Comparison of ENCODE assay signal across 9 mouse cellular contexts in genomic region chr16:22302606-22303005, GRCm38 (mm10). TPM values are rescaled to one million over a fixed set of nuclear protein-coding genes. Genes with fewer than 3 reads are reported as not detected.
DNase-seq lines count a peak whose midpoint lies in the region; ATAC-seq and TF ChIP-seq lines count a peak whose summit lies in the region.
"Had no signal": no experiment of that assay in that cellular context is flagged by ENCODE, and none has a peak within 500 bp of the region (broad histone marks: within the 10 kb centered on the region; RNA-seq: fewer than 3 reads in every experiment).

No protein-coding gene starts in this region.

- no peak for TF ChIP-seq POLR2A in small intestine, adult 2 months (IDR thresholded peaks at IDR 0.05; ENCODE audit: low read depth, low read length)

- H3K4me1 ChIP-seq in forebrain, embryonic 12.5 days, result no peaks in the 10 kb centered on the region
- H3K4me1 ChIP-seq in small intestine, adult 2 months (ENCODE audit: control insufficient read depth, insufficient read depth, insufficient read length, low read length), result no peaks in the 10 kb centered on the region
- H3K4me1 ChIP-seq: lung, embryonic 15.5 days had no signal

- H3K4me3 ChIP-seq in forebrain, embryonic 12.5 days (replicated peaks), result no peak overlapping the region
- no peak overlapping the region for H3K4me3 ChIP-seq in small intestine, adult 2 months (ENCODE audit: low read depth, low read length)
- H3K4me3 ChIP-seq: lung, embryonic 15.5 days had no signal

- TF ChIP-seq CTCF in Patski (IDR thresholded peaks at IDR 0.05), result peak; percentile 84
- peak; percentile 88; the same call in 1 of the 2 replicates for TF ChIP-seq CTCF in small intestine, adult 2 months (IDR thresholded peaks at IDR 0.05; ENCODE audit: extremely low read depth, insufficient read length, insufficient replicate concordance, low read depth, low read length)

- no peak overlapping the region for H3K4me2 ChIP-seq in forebrain, embryonic 12.5 days
- H3K4me2 ChIP-seq: lung, embryonic 15.5 days had no signal

- in situ Hi-C loops in Patski (cut with MboI; ENCODE audit: low pct_unique_long_range_greater_than_20kb), result no loop called here

- peak; percentile 31 for ATAC-seq in Patski
- 0 out of 2 replicates have a peak, but pooled peaks have one; percentile 27 for ATAC-seq in forebrain, embryonic 12.5 days (ENCODE audit: low FRiP score)
- no peak for ATAC-seq in activated CD4-positive, CD25-positive, alpha-beta regulatory T cell, adult 4 months

- POLR2A ChIA-PET in Patski (lab: Charles Lee), result no interaction called here

- DNase-seq in Patski (ENCODE audit: low read depth, low spot score), result no peak
- DNase-seq in c-Kit-positive CD71-positive TER-119-positive erythroid progenitor cells, embryonic 14.5 days (ENCODE audit: low spot score), result peak; percentile 38
- peak; percentile 73 to 82 for DNase-seq in heart, postnatal 36 days
- peak; percentile 44 for DNase-seq in layer of hippocampus, adult 9-11 months
- peak; percentile 60 to 78 for DNase-seq in lung, postnatal 4 days

- intact Hi-C loops in heart, postnatal 36 days (cut with DNase I), result loop anchor here (1.0 to 2.0 kb wide), 3 partner anchors 246 to 505 kb away; no protein-coding TSS in a partner anchor

- no peaks in the 10 kb centered on the region for H3K27me3 ChIP-seq in Patski
- no peaks in the 10 kb centered on the region for H3K27me3 ChIP-seq in forebrain, embryonic 12.5 days
- no peaks in the 10 kb centered on the region for H3K27me3 ChIP-seq in small intestine, adult 2 months (ENCODE audit: control insufficient read depth, insufficient read depth, low read length)
- H3K27me3 ChIP-seq: lung, embryonic 15.5 days had no signal

- CTCF ChIA-PET in Patski (lab: Charles Lee), result no interaction called here

- H3K9me3 ChIP-seq in forebrain, embryonic 12.5 days, result no peaks in the 10 kb centered on the region
- H3K9me3 ChIP-seq: lung, embryonic 15.5 days had no signal

- no peak overlapping the region for H3K27ac ChIP-seq in forebrain, embryonic 12.5 days
- no peak overlapping the region for H3K27ac ChIP-seq in small intestine, adult 2 months (ENCODE audit: insufficient read depth, low read depth, low read length)
- H3K27ac ChIP-seq: lung, embryonic 15.5 days had no signal

- H3K9ac ChIP-seq in forebrain, embryonic 12.5 days, result no peak overlapping the region
- H3K9ac ChIP-seq: lung, embryonic 15.5 days had no signal

- WGBS in forebrain, embryonic 12.5 days, result 33% methylated on average over 5 of the region's 5 CpGs
- 10% methylated on average over 5 of the region's 5 CpGs for WGBS in small intestine, adult 2 months

- H3K36me3 ChIP-seq in forebrain, embryonic 12.5 days (replicated peaks), result no peaks in the 10 kb centered on the region
- H3K36me3 ChIP-seq in small intestine, adult 2 months (ENCODE audit: control insufficient read depth, insufficient read depth, low read length), result no peaks in the 10 kb centered on the region
- H3K36me3 ChIP-seq: lung, embryonic 15.5 days had no signal

RNA-seq across cellular contexts. Expression of gene Tra2b, which starts 36.8 kb away (rescaled TPM):
- 108 TPM for polyA plus RNA-seq in Patski (2021)
- 465 and 492 TPM in 2 replicates for polyA plus RNA-seq in forebrain, embryonic 12.5 days (2016; fragmentation: Nextera tagmentation; extraction: Ambion mirVana)
- 10 to 100 TPM; 45.5 TPM for total RNA-seq in heart, postnatal 36 days (2021)
- polyA plus RNA-seq in small intestine, adult 2 months (2012; rRNA removed), result 6.2 and 8.9 TPM in 2 replicates
- 100 to 1,000 TPM; 191 to 329 TPM for polyA plus RNA-seq in activated CD4-positive, CD25-positive, alpha-beta regulatory T cell, adult 4 months (2017; shearing (Covaris generic))

Comparison
In these comparisons a context has a peak if more than half of its experiments do, and no peak if none do; other contexts are left out.
1. RNA of gene Tra2b, which starts 36.8 kb away (polyA plus RNA-seq): 465 to 492 TPM in forebrain, embryonic 12.5 days, 191 to 329 TPM in activated CD4-positive, CD25-positive, alpha-beta regulatory T cell, adult 4 months and 108 TPM in Patski (single experiment); 6.2 to 8.9 TPM in small intestine, adult 2 months; every median in the first group is over 10 times any median in the second.